Mouse (Mus musculus): Measurements from ENCODE around the gene Eml2. TPM values are rescaled to one million over a fixed set of nuclear protein-coding genes. Genes with fewer than 3 reads are reported as not detected.

Eml2 gene
- polyA plus RNA-seq, 1 experiment from 2014 or later: 1.4 TPM

- WGBS: 5% methylated on average over 30 of the region's 30 CpGs
- H3K27me3 ChIP-seq (ENCODE audit: control insufficient read depth, insufficient read depth, low read length): peaks cover 16% of the 10 kb centered on the region
- ATAC-seq (ENCODE audit: low FRiP score) (peak; percentile 77), DNase-seq (ENCODE audit: low spot score) (peak; percentile 93)
- H3K9ac ChIP-seq (ENCODE audit: low read depth, low read length): peak overlapping the region; percentile 2; the same call in 1 of the 2 replicates
- H3K9me3 ChIP-seq (ENCODE audit: control insufficient read depth, low read length): no peaks in the 10 kb centered on the region
- H3K36me3 ChIP-seq (ENCODE audit: control insufficient read depth, insufficient read depth, low read length): no peaks in the 10 kb centered on the region
- 0 out of 2 replicates have a peak overlapping the region, but pooled peaks have one; percentile 5 for H3K27ac ChIP-seq (ENCODE audit: low read depth, low read length)
- no peak overlapping the region for H3K4me3 ChIP-seq (ENCODE audit: low read depth, low read length)
- H3K4me1 ChIP-seq (replicated peaks; ENCODE audit: control insufficient read depth, insufficient read depth, low read length): 0 out of 2 replicates have a peak, but pooled peaks cover 2% of the 10 kb centered on the region
- H3K4me2 ChIP-seq (replicated peaks; ENCODE audit: low read depth, low read length): peak overlapping the region; percentile 12
Measured at GRCm38 (mm10) chr7:19157160-19157800, 18.9 kb upstream of the Eml2 start.

DNA sequence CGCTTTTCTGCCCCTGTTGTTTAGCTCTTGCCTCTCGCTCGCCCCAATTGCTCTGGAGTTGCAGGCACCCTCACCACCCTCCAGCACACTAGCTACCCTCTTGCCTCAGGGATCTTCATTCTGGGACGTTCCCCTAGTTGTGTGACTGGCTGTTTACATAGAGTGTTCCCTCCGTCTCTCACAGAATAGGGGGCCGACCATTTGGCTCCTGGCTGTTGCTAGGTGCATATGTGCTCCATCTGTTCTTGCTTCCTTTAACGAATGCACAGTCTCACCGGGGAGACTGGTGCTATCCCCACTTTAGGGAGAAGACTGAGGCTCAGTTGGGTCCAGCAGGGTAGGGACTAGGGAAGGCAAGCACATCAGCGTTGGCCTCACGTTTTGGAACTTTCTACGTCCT, 17.6 kb upstream of the Eml2 start:
- Histone ChIP-seq H3K27me3 (ENCODE audit: control insufficient read depth, insufficient read depth, low read length) (peaks cover 16% of the 10 kb centered on the region), H3K9me3 (ENCODE audit: control insufficient read depth, low read length) (no peaks in the 10 kb centered on the region), H3K27ac (ENCODE audit: low read depth, low read length) (no peak overlapping the region), H3K36me3 (ENCODE audit: control insufficient read depth, insufficient read depth, low read length) (no peaks in the 10 kb centered on the region), H3K4me2 (replicated peaks; ENCODE audit: low read depth, low read length) (no peak overlapping the region), H3K4me3 (ENCODE audit: low read depth, low read length) (no peak overlapping the region), H3K4me1 (replicated peaks; ENCODE audit: control insufficient read depth, insufficient read depth, low read length) (0 out of 2 replicates have a peak, but pooled peaks cover 2% of the 10 kb centered on the region), H3K9ac (ENCODE audit: low read depth, low read length) (no peak overlapping the region)
- ATAC-seq (ENCODE audit: low FRiP score) (no peak), DNase-seq (ENCODE audit: low spot score) (no peak)
- WGBS: 65% methylated on average over 11 of the region's 11 CpGs

GRCm38 (mm10) chr7:19159411-19159810, 16.8 kb upstream of the Eml2 start:
- no peaks in the 10 kb centered on the region for H3K36me3 ChIP-seq (ENCODE audit: control insufficient read depth, insufficient read depth, low read length)
- DNase-seq (ENCODE audit: low spot score) (peak; percentile 10), ATAC-seq (ENCODE audit: low FRiP score) (no peak)
- H3K4me1 ChIP-seq (replicated peaks; ENCODE audit: control insufficient read depth, insufficient read depth, low read length): peaks cover 3% of the 10 kb centered on the region; the same call in 1 of the 2 replicates
- WGBS: 13% methylated on average over 18 of the region's 18 CpGs
- H3K4me2 ChIP-seq (replicated peaks; ENCODE audit: low read depth, low read length): no peak overlapping the region
- H3K4me3 ChIP-seq (ENCODE audit: low read depth, low read length): no peak overlapping the region
- peaks cover 21% of the 10 kb centered on the region for H3K27me3 ChIP-seq (ENCODE audit: control insufficient read depth, insufficient read depth, low read length)
- H3K9ac ChIP-seq (ENCODE audit: low read depth, low read length): no peak overlapping the region
- H3K27ac ChIP-seq (ENCODE audit: low read depth, low read length): no peak overlapping the region
- H3K9me3 ChIP-seq (ENCODE audit: control insufficient read depth, low read length): no peaks in the 10 kb centered on the region

DNA sequence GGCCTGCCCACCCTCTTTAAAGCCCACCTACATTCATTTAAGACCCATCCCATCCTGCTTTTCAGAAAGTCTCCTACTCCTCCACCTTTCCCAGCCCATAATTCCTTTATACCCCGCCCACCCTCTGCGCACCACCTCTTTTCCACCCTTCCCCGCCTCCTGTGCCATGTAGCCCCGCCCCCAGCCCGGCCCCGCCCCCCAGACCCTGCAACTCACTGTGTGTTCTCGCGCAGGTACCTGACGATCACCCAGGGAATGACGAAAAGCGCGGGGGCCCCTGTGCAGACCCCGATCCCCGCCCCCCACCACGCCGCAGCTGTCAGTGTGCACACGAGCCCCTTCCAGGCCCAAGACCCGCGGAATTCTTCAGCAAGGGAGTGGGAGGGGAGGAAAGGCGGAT, 16.1 kb upstream of the Eml2 start:
- ATAC-seq (ENCODE audit: low FRiP score): peak; percentile 30; the same call in 1 of the 2 replicates
- no peak overlapping the region for H3K9ac ChIP-seq (ENCODE audit: low read depth, low read length)
- H3K4me1 ChIP-seq (replicated peaks; ENCODE audit: control insufficient read depth, insufficient read depth, low read length): peaks cover 6% of the 10 kb centered on the region; the same call in 1 of the 2 replicates
- peak overlapping the region; percentile 45 for H3K4me2 ChIP-seq (replicated peaks; ENCODE audit: low read depth, low read length)
- no peaks in the 10 kb centered on the region for H3K36me3 ChIP-seq (ENCODE audit: control insufficient read depth, insufficient read depth, low read length)
- WGBS: 2% methylated on average over 19 of the region's 20 CpGs
- peak; percentile 53 for DNase-seq (ENCODE audit: low spot score)
- peak overlapping the region; percentile 27 for H3K4me3 ChIP-seq (ENCODE audit: low read depth, low read length)
- no peak overlapping the region for H3K27ac ChIP-seq (ENCODE audit: low read depth, low read length)
- no peaks in the 10 kb centered on the region for H3K9me3 ChIP-seq (ENCODE audit: control insufficient read depth, low read length)
- H3K27me3 ChIP-seq (ENCODE audit: control insufficient read depth, insufficient read depth, low read length): peaks cover 27% of the 10 kb centered on the region

GRCm38 (mm10) chr7:19162928-19163327, 13.3 kb upstream of the Eml2 start:
- no peak for DNase-seq (ENCODE audit: low spot score)
- Histone ChIP-seq H3K9me3 (ENCODE audit: control insufficient read depth, low read length) (no peaks in the 10 kb centered on the region), H3K4me3 (ENCODE audit: low read depth, low read length) (no peak overlapping the region), H3K27me3 (ENCODE audit: control insufficient read depth, insufficient read depth, low read length) (peaks cover 30% of the 10 kb centered on the region), H3K27ac (ENCODE audit: low read depth, low read length) (no peak overlapping the region), H3K4me1 (replicated peaks; ENCODE audit: control insufficient read depth, insufficient read depth, low read length) (peaks cover 7% of the 10 kb centered on the region), H3K36me3 (ENCODE audit: control insufficient read depth, insufficient read depth, low read length) (no peaks in the 10 kb centered on the region), H3K4me2 (replicated peaks; ENCODE audit: low read depth, low read length) (no peak overlapping the region), H3K9ac (ENCODE audit: low read depth, low read length) (no peak overlapping the region)
- WGBS: 87% methylated on average over 7 of the region's 7 CpGs
- ATAC-seq (ENCODE audit: low FRiP score): no peak

- Histone ChIP-seq H3K9me3 (ENCODE audit: control insufficient read depth, low read length) (no peaks in the 10 kb centered on the region), H3K27ac (ENCODE audit: low read depth, low read length) (no peak overlapping the region), H3K4me2 (replicated peaks; ENCODE audit: low read depth, low read length) (no peak overlapping the region), H3K36me3 (ENCODE audit: control insufficient read depth, insufficient read depth, low read length) (no peaks in the 10 kb centered on the region), H3K4me3 (ENCODE audit: low read depth, low read length) (no peak overlapping the region), H3K4me1 (replicated peaks; ENCODE audit: control insufficient read depth, insufficient read depth, low read length) (peaks cover 7% of the 10 kb centered on the region), H3K9ac (ENCODE audit: low read depth, low read length) (no peak overlapping the region), H3K27me3 (ENCODE audit: control insufficient read depth, insufficient read depth, low read length) (peaks cover 30% of the 10 kb centered on the region)
- ATAC-seq (ENCODE audit: low FRiP score) (no peak), DNase-seq (ENCODE audit: low spot score) (no peak)
- WGBS: 26% methylated on average over 12 of the region's 12 CpGs
Measured at GRCm38 (mm10) chr7:19163752-19164151, 12.5 kb upstream of the Eml2 start.

- H3K4me2 ChIP-seq (replicated peaks; ENCODE audit: low read depth, low read length): peak overlapping the region; percentile 14; the same call in 1 of the 2 replicates
- H3K36me3 ChIP-seq (ENCODE audit: control insufficient read depth, insufficient read depth, low read length): no peaks in the 10 kb centered on the region
- peaks cover 28% of the 10 kb centered on the region for H3K27me3 ChIP-seq (ENCODE audit: control insufficient read depth, insufficient read depth, low read length)
- H3K9me3 ChIP-seq (ENCODE audit: control insufficient read depth, low read length): no peaks in the 10 kb centered on the region
- ATAC-seq (ENCODE audit: low FRiP score) (no peak), DNase-seq (ENCODE audit: low spot score) (peak; percentile 12)
- under 1% methylated on average over 6 of the region's 6 CpGs for WGBS
- H3K4me1 ChIP-seq (replicated peaks; ENCODE audit: control insufficient read depth, insufficient read depth, low read length): peaks cover 7% of the 10 kb centered on the region
- H3K27ac ChIP-seq (ENCODE audit: low read depth, low read length): no peak overlapping the region
- H3K4me3 ChIP-seq (ENCODE audit: low read depth, low read length): no peak overlapping the region
- H3K9ac ChIP-seq (ENCODE audit: low read depth, low read length): no peak overlapping the region
Measured at GRCm38 (mm10) chr7:19164189-19164588, 12.0 kb upstream of the Eml2 start.

DNA sequence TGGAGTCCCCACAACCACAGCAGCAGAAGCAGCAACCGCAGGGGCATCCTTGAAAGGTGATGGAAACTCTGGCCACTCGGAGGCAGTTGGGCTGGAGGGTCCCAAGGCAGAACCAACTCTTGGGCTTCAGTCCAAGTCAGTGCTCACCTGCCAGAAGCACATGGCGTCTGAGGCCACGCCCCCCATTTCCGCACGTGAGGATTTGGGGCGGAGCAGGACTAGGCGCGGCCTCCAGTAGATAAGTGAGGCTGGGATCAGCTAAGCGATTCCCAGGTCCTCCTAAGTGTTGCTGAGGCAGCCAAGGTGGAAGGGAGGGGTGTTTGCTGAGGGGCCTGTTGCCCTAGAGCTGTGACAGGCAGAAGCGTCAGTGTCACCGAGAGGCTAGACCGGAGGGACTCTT, 11.2 kb upstream of the Eml2 start:
- DNase-seq (ENCODE audit: low spot score) (peak; percentile 39), ATAC-seq (ENCODE audit: low FRiP score) (no peak)
- Histone ChIP-seq H3K9me3 (ENCODE audit: control insufficient read depth, low read length) (no peaks in the 10 kb centered on the region), H3K4me2 (replicated peaks; ENCODE audit: low read depth, low read length) (no peak overlapping the region), H3K36me3 (ENCODE audit: control insufficient read depth, insufficient read depth, low read length) (no peaks in the 10 kb centered on the region), H3K4me1 (replicated peaks; ENCODE audit: control insufficient read depth, insufficient read depth, low read length) (peaks cover 7% of the 10 kb centered on the region), H3K4me3 (ENCODE audit: low read depth, low read length) (no peak overlapping the region), H3K9ac (ENCODE audit: low read depth, low read length) (no peak overlapping the region), H3K27ac (ENCODE audit: low read depth, low read length) (no peak overlapping the region), H3K27me3 (ENCODE audit: control insufficient read depth, insufficient read depth, low read length) (peaks cover 21% of the 10 kb centered on the region)
- 2% methylated on average over 13 of the region's 13 CpGs for WGBS

Data from hindbrain, embryonic 11.5 days (tissue).